Mouse (Mus musculus) cerebellum, adult 8-10 months (tissue): ENCODE data around the gene Bcas1.

Experiments used
- DNase-seq: peaks from one replicate; pipeline ENCODE4 v3.0.0; 2022

The Bcas1 gene

GRCm38 (mm10) chr2:170411490-170412168, 16.0 kb downstream of the Bcas1 start:
- DNase-seq: no peak

GRCm38 (mm10) chr2:170410677-170411489, 16.8 kb downstream of the Bcas1 start:
- DNase-seq: no peak

- peak; percentile 4 for DNase-seq
These were observed 21.2 kb downstream of the Bcas1 start for GRCm38 (mm10) chr2:170406438-170406837.

GRCm38 (mm10) chr2:170404781-170405573, 22.7 kb downstream of the Bcas1 start:
- DNase-seq: no peak

GRCm38 (mm10) chr2:170403666-170404385, 23.8 kb downstream of the Bcas1 start:
- no peak for DNase-seq

- DNase-seq: peak; percentile 59
These were observed 26.3 kb downstream of the Bcas1 start for GRCm38 (mm10) chr2:170401211-170401799.

GRCm38 (mm10) chr2:170400666-170401065, 27.0 kb downstream of the Bcas1 start:
- no peak for DNase-seq

GRCm38 (mm10) chr2:170391994-170392393, 35.7 kb downstream of the Bcas1 start:
- no peak for DNase-seq

GRCm38 (mm10) chr2:170388320-170388719, 39.3 kb downstream of the Bcas1 start:
- no peak for DNase-seq

GRCm38 (mm10) chr2:170385556-170385955, 42.1 kb downstream of the Bcas1 start:
- DNase-seq: no peak

- no peak for DNase-seq
These were observed 42.9 kb downstream of the Bcas1 start for GRCm38 (mm10) chr2:170384770-170385169.

GRCm38 (mm10) chr2:170373391-170373790, 54.3 kb downstream of the Bcas1 start:
- DNase-seq: no peak

GRCm38 (mm10) chr2:170365676-170366075, 62.0 kb downstream of the Bcas1 start:
- DNase-seq: no peak

GRCm38 (mm10) chr2:170365271-170365670, 62.4 kb downstream of the Bcas1 start:
- no peak for DNase-seq

- DNase-seq: no peak
These were observed 70.8 kb downstream of the Bcas1 start for GRCm38 (mm10) chr2:170356667-170357374.

GRCm38 (mm10) chr2:170354963-170355367, 72.7 kb downstream of the Bcas1 start:
- peak; percentile 69 for DNase-seq

- no peak for DNase-seq
These were observed 75.4 kb downstream of the Bcas1 start for GRCm38 (mm10) chr2:170352273-170352672.

- no peak for DNase-seq
These were observed 75.8 kb downstream of the Bcas1 start for GRCm38 (mm10) chr2:170351847-170352246.

GRCm38 (mm10) chr2:170349784-170350183, 77.9 kb downstream of the Bcas1 start:
- no peak for DNase-seq

- DNase-seq: no peak
These were observed 78.5 kb downstream of the Bcas1 start for GRCm38 (mm10) chr2:170349096-170349495.

- no peak for DNase-seq
These were observed 80.4 kb downstream of the Bcas1 start for GRCm38 (mm10) chr2:170347131-170347765.
